ENCODE assay signal across 8 mouse cellular contexts in genomic region chr11:24074021-24074591, GRCm38 (mm10). TPM values are rescaled to one million over a fixed set of nuclear protein-coding genes. Genes with fewer than 3 reads are reported as not detected.
A peak's percentile ranks its signal among the peaks of the same experiment; 100 is the strongest.
DNase-seq lines count a peak whose midpoint lies in the region; ATAC-seq and TF ChIP-seq lines count a peak whose summit lies in the region.

No protein-coding gene starts in this region.

- H3K4me1 ChIP-seq in heart, embryonic 14.5 days (ENCODE audit: control insufficient read depth in 2 of 2, insufficient read depth in 2 of 2, low read length in 2 of 2): peaks cover 3 to 10% of the 10 kb centered on the region in 2 experiments; a peak in 3 of 4 replicates
- H3K4me1 ChIP-seq in embryonic facial prominence, embryonic 14.5 days (ENCODE audit: control insufficient read depth, insufficient read depth, low read length): peaks cover 7% of the 10 kb centered on the region
- peaks cover 28% of the 10 kb centered on the region for H3K4me1 ChIP-seq in limb, embryonic 13.5 days
- H3K4me1 ChIP-seq in small intestine, adult 2 months (ENCODE audit: control insufficient read depth, insufficient read depth, insufficient read length, low read length): peaks cover 3% of the 10 kb centered on the region; the same call in 1 of the 2 replicates

- no peaks in the 10 kb centered on the region for H3K9me3 ChIP-seq in heart, embryonic 14.5 days (ENCODE audit: control insufficient read depth, low read length)
- H3K9me3 ChIP-seq in embryonic facial prominence, embryonic 14.5 days (ENCODE audit: control insufficient read depth, low read length): no peaks in the 10 kb centered on the region
- H3K9me3 ChIP-seq in limb, embryonic 13.5 days: no peaks in the 10 kb centered on the region

- peaks cover 26% of the 10 kb centered on the region for H3K27me3 ChIP-seq in heart, embryonic 14.5 days (ENCODE audit: control insufficient read depth, insufficient read depth, low read length)
- H3K27me3 ChIP-seq in embryonic facial prominence, embryonic 14.5 days (replicated peaks; ENCODE audit: control insufficient read depth, insufficient read depth, low read length): no peaks in the 10 kb centered on the region; the same call in 1 of the 2 replicates
- H3K27me3 ChIP-seq in limb, embryonic 13.5 days: 0 out of 2 replicates have a peak, but pooled peaks cover 4% of the 10 kb centered on the region
- peaks cover 10% of the 10 kb centered on the region; the same call in 1 of the 2 replicates for H3K27me3 ChIP-seq in small intestine, adult 2 months (ENCODE audit: control insufficient read depth, insufficient read depth, low read length)

- no peaks in the 10 kb centered on the region for H3K36me3 ChIP-seq in heart, embryonic 14.5 days (ENCODE audit: control insufficient read depth, insufficient read depth, low read length)
- no peaks in the 10 kb centered on the region for H3K36me3 ChIP-seq in embryonic facial prominence, embryonic 14.5 days (ENCODE audit: control insufficient read depth, insufficient read depth, low read length)
- H3K36me3 ChIP-seq in limb, embryonic 13.5 days: no peaks in the 10 kb centered on the region
- no peaks in the 10 kb centered on the region for H3K36me3 ChIP-seq in small intestine, adult 2 months (ENCODE audit: control insufficient read depth, insufficient read depth, low read length)

- 1% methylated on average over 18 of the region's 18 CpGs for WGBS in heart, embryonic 14.5 days
- WGBS in embryonic facial prominence, embryonic 14.5 days: 2% methylated on average over 18 of the region's 18 CpGs
- WGBS in limb, embryonic 13.5 days: under 1% methylated on average over 18 of the region's 18 CpGs
- WGBS in small intestine, adult 2 months: 9% methylated on average over 18 of the region's 18 CpGs

- H3K27ac ChIP-seq in heart, embryonic 14.5 days (replicated peaks in 1 of 2; ENCODE audit: control insufficient read depth in 1 of 2, insufficient read depth in 1 of 2, low read depth in 2 of 2, low read length in 2 of 2): no peak overlapping the region
- H3K27ac ChIP-seq in embryonic facial prominence, embryonic 14.5 days (replicated peaks; ENCODE audit: low read depth, low read length): no peak overlapping the region
- no peak overlapping the region for H3K27ac ChIP-seq in limb, embryonic 13.5 days
- H3K27ac ChIP-seq in small intestine, adult 2 months (ENCODE audit: insufficient read depth, low read depth, low read length): no peak overlapping the region

- no peak for TF ChIP-seq CTCF in small intestine, adult 2 months (IDR thresholded peaks at IDR 0.05; ENCODE audit: extremely low read depth, insufficient read length, insufficient replicate concordance, low read depth, low read length)

- DNase-seq in heart, adult 8-10 months (ENCODE audit: low spot score): no peak
- DNase-seq in embryonic facial prominence, embryonic 14.5 days (ENCODE audit: low spot score): no peak
- no peak for DNase-seq in spleen, postnatal 10 days (ENCODE audit: low spot score in 2 of 2)
- no peak for DNase-seq in ovary, adult 18-20 months (ENCODE audit: low spot score)
- DNase-seq in adrenal gland, adult 8-10 months: no peak

- H3K4me2 ChIP-seq in heart, embryonic 14.5 days (ENCODE audit: low read length): peak overlapping the region; percentile 96
- H3K4me2 ChIP-seq in embryonic facial prominence, embryonic 14.5 days (ENCODE audit: low read depth, low read length): peak overlapping the region; percentile 97
- peak overlapping the region; percentile 96 for H3K4me2 ChIP-seq in limb, embryonic 13.5 days (replicated peaks)

- no peak for TF ChIP-seq POLR2A in small intestine, adult 2 months (IDR thresholded peaks at IDR 0.05; ENCODE audit: low read depth, low read length)

- no peak for ATAC-seq in heart, embryonic 14.5 days (ENCODE audit: insufficient number of reproducible peaks, insufficient read depth, low FRiP score, low read depth)
- ATAC-seq in embryonic facial prominence, embryonic 14.5 days (ENCODE audit: low read depth): no peak
- no peak for ATAC-seq in limb, embryonic 13.5 days (ENCODE audit: low FRiP score, low read depth)

- peak overlapping the region; percentile 5; the same call in 1 of the 2 replicates for H3K9ac ChIP-seq in heart, embryonic 14.5 days (ENCODE audit: low read length)
- no peak overlapping the region for H3K9ac ChIP-seq in embryonic facial prominence, embryonic 14.5 days (ENCODE audit: low read depth, low read length)
- no peak overlapping the region; the same call in none of the 2 replicates for H3K9ac ChIP-seq in limb, embryonic 13.5 days

- H3K4me3 ChIP-seq in heart, embryonic 14.5 days (ENCODE audit: control insufficient read depth in 1 of 2, insufficient read depth in 1 of 2, low read depth in 1 of 2, low read length in 2 of 2): peak overlapping the region; percentile 35 to 65
- peak overlapping the region; percentile 82 for H3K4me3 ChIP-seq in embryonic facial prominence, embryonic 14.5 days (ENCODE audit: low read depth, low read length)
- H3K4me3 ChIP-seq in limb, embryonic 13.5 days: peak overlapping the region; percentile 87
- H3K4me3 ChIP-seq in small intestine, adult 2 months (ENCODE audit: low read depth, low read length): peak overlapping the region; percentile 23; the same call in 1 of the 2 replicates

RNA-seq across cellular contexts. Expression of gene A830031A19Rik, which starts 0.7 kb away (rescaled TPM):
- polyA plus RNA-seq in heart, embryonic 14.5 days (2014; fragmentation: Nextera tagmentation; extraction: Ambion mirVana): not detected in 2 replicates
- total RNA-seq in heart, adult 8-10 months (2022): not detected
- not detected in 2 replicates for polyA plus RNA-seq in embryonic facial prominence, embryonic 14.5 days (2014; fragmentation: Nextera tagmentation; extraction: Ambion mirVana)
- polyA plus RNA-seq in limb, embryonic 13.5 days (2015; fragmentation: Nextera tagmentation; extraction: Ambion mirVana): not detected in 2 replicates
- polyA plus RNA-seq in small intestine, adult 2 months (2012; rRNA removed): not detected in 2 replicates
- total RNA-seq in adrenal gland, adult 8-10 months (2022): not detected

RNA-seq across cellular contexts. Expression of gene Bcl11a, which starts 3.8 kb away (rescaled TPM):
- polyA plus RNA-seq in heart, embryonic 14.5 days (2014; fragmentation: Nextera tagmentation; extraction: Ambion mirVana): 17.3 and 17.4 TPM in 2 replicates
- total RNA-seq in heart, adult 8-10 months (2022): 1 to 10 TPM; 2.6 to 4.0 (median 2.9) TPM
- 26.4 and 30.1 TPM in 2 replicates for polyA plus RNA-seq in embryonic facial prominence, embryonic 14.5 days (2014; fragmentation: Nextera tagmentation; extraction: Ambion mirVana)
- 76.6 and 82.3 TPM in 2 replicates for polyA plus RNA-seq in limb, embryonic 13.5 days (2015; fragmentation: Nextera tagmentation; extraction: Ambion mirVana)
- polyA plus RNA-seq in small intestine, adult 2 months (2012; rRNA removed): 2.0 and 3.7 TPM in 2 replicates
- 1 to 10 TPM; 4.3 to 8.6 (median 5.7) TPM for total RNA-seq in adrenal gland, adult 8-10 months (2022)

Comparison
In these comparisons a context has a peak if more than half of its experiments do, and no peak if none do; other contexts are left out.
1. H3K4me3 ChIP-seq: peak in every context shown above with its lines; median percentile 87 in limb, embryonic 13.5 days; 82 in embryonic facial prominence, embryonic 14.5 days; 50 in heart, embryonic 14.5 days; 23 in small intestine, adult 2 months.